Mouse (Mus musculus) hindbrain, embryonic 14.5 days (tissue): ENCODE results near the gene Thumpd2. TPM values are rescaled to one million over a fixed set of nuclear protein-coding genes. Genes with fewer than 3 reads are reported as not detected.

Source experiments
- ATAC-seq: fragments of 200-750 bp; cut with Nextera tagmentation; 2 replicates; pipeline ENCODE4 v1.8.0; 2017; ENCODE audit warnings: moderate number of reproducible peaks, mild to moderate bottlenecking, moderate TSS enrichment, moderate library complexity; ENCODE audit not compliant: low FRiP score
- DNase-seq: peaks from one replicate; pipeline ENCODE4 v3.0.0-alpha.2; 2015; ENCODE audit warnings: low spot score
- H3K27ac ChIP-seq: fragments of 300-500 bp; sonication (generic); 2 replicates; pipeline ENCODE4 v1.5.1; 2014; ENCODE audit warnings: mild to moderate bottlenecking, moderate library complexity
- H3K27me3 ChIP-seq: fragments of 300-500 bp; sonication (generic); 2 replicates; pipeline ENCODE4 v1.6.1; 2014; ENCODE audit warnings: mild to moderate bottlenecking, low read length, mixed read lengths; ENCODE audit not compliant: control insufficient read depth, insufficient read depth
- H3K36me3 ChIP-seq: fragments of 300-500 bp; sonication (generic); replicated peaks from 2 replicates; pipeline ENCODE4 v1.6.1; 2014; ENCODE audit not compliant: control insufficient read depth, insufficient read depth
- H3K4me1 ChIP-seq: fragments of 300-500 bp; sonication (generic); replicated peaks from 2 replicates; pipeline ENCODE4 v1.6.1; 2014; ENCODE audit warnings: antibody characterized with exemption, low read length, mixed read lengths; ENCODE audit not compliant: control insufficient read depth, insufficient read depth
- H3K4me2 ChIP-seq: fragments of 300-500 bp; sonication (generic); replicated peaks from 2 replicates; pipeline ENCODE4 v1.6.1; 2014; ENCODE audit warnings: mild to moderate bottlenecking, moderate library complexity
- H3K4me3 ChIP-seq: fragments of 300-500 bp; sonication (generic); replicated peaks from 2 replicates; pipeline ENCODE4 v1.5.1; 2014; ENCODE audit warnings: mild to moderate bottlenecking, low read length
- H3K9ac ChIP-seq: fragments of 300-500 bp; sonication (generic); 2 replicates; pipeline ENCODE4 v1.6.1; 2014
- H3K9me3 ChIP-seq: fragments of 300-500 bp; sonication (generic); 2 replicates; pipeline ENCODE4 v1.6.1; 2016; ENCODE audit warnings: low read length; ENCODE audit not compliant: control insufficient read depth
- whole genome bisulfite sequencing: fragments of 180-500 bp; shearing (Covaris S2); extraction: QIAGEN DNeasy Blood & Tissue Kit; methylation state at CpG from one replicate; pipeline ENCODE4 v1.1.7; 2014; 5-methylcytosine and 5-hydroxymethylcytosine counted together
- polyA plus RNA-seq: library from polyadenylated mRNA; unstranded; fragments of >200 nt; fragmentation: Nextera tagmentation; extraction: Ambion mirVana; gene quantifications from 2 replicates; pipeline ENCODE4 v1.2.1, GENCODE M21; 2014

Gene Thumpd2
- polyA plus RNA-seq, 1 experiment from 2014 or later: 8.8 TPM

DNA sequence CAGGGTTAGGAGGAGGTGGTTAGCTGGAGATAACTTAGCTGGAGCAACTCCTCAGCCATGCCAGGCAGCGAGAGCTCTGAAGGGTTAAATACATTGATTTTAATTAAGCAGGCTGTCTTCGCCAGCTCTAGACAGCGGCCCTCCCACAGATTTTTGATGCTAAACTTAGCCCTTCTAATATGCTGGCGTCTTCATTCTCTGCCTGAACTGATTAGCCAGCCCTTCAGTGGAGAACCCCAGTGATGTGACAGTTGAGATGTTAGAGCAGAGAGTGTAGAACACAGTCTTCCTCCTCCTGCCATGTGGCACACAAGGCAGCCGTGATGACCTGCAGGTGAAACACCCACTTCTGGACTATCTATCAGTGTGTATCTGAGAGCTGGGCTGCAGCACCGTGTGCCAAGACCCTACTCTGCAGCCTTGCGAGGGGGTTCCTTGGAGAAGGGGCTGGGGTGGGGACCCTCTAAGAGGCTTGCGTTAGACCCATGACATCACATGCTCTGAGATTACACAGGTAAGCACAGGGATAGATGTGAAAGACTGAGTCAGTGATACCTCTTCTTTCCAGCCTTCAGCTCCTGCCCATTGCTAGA, 73.3 kb downstream of the Thumpd2 start:
- ATAC-seq (no peak), DNase-seq (no peak)
- H3K36me3 ChIP-seq: no peaks in the 10 kb centered on the region
- no peak overlapping the region for H3K4me3 ChIP-seq
- no peak overlapping the region for H3K27ac ChIP-seq
- no peak overlapping the region for H3K9ac ChIP-seq
- H3K4me1 ChIP-seq: peaks cover 4% of the 10 kb centered on the region; the same call in 1 of the 2 replicates
- no peak overlapping the region for H3K4me2 ChIP-seq
- no peaks in the 10 kb centered on the region for H3K27me3 ChIP-seq
- no peaks in the 10 kb centered on the region for H3K9me3 ChIP-seq
- WGBS: 60% methylated on average over 8 of the region's 8 CpGs

GRCm38 (mm10) chr17:80982976-80983375, 81.9 kb downstream of the Thumpd2 start:
- 74% methylated on average over 10 of the region's 10 CpGs for WGBS
- Histone ChIP-seq H3K4me2 (no peak overlapping the region), H3K4me1 (peaks cover 12% of the 10 kb centered on the region; the same call in 1 of the 2 replicates), H3K27ac (no peak overlapping the region), H3K4me3 (no peak overlapping the region), H3K36me3 (no peaks in the 10 kb centered on the region), H3K27me3 (no peaks in the 10 kb centered on the region), H3K9me3 (no peaks in the 10 kb centered on the region), H3K9ac (no peak overlapping the region)
- no peak for DNase-seq
- ATAC-seq: no peak

- Histone ChIP-seq H3K36me3 (no peaks in the 10 kb centered on the region), H3K9ac (no peak overlapping the region), H3K9me3 (no peaks in the 10 kb centered on the region), H3K4me3 (no peak overlapping the region), H3K27ac (peak overlapping the region; percentile 77), H3K4me1 (peaks cover 12% of the 10 kb centered on the region; the same call in 1 of the 2 replicates), H3K4me2 (0 out of 2 replicates have a peak overlapping the region, but pooled peaks have one; percentile 16), H3K27me3 (no peaks in the 10 kb centered on the region)
- 5% methylated on average over 8 of the region's 8 CpGs for WGBS
- ATAC-seq: peak; percentile 86
- DNase-seq: peak; percentile 88
Measured at GRCm38 (mm10) chr17:80982412-80982787, 82.5 kb downstream of the Thumpd2 start.

GRCm38 (mm10) chr17:80981721-80982411, 83.0 kb downstream of the Thumpd2 start:
- Histone ChIP-seq H3K36me3 (no peaks in the 10 kb centered on the region), H3K4me3 (no peak overlapping the region), H3K4me2 (0 out of 2 replicates have a peak overlapping the region, but pooled peaks have one; percentile 16), H3K27ac (peak overlapping the region; percentile 77), H3K27me3 (no peaks in the 10 kb centered on the region), H3K4me1 (peaks cover 12% of the 10 kb centered on the region; the same call in 1 of the 2 replicates), H3K9ac (no peak overlapping the region), H3K9me3 (no peaks in the 10 kb centered on the region)
- ATAC-seq: peak; percentile 41
- 71% methylated on average over 12 of the region's 12 CpGs for WGBS
- no peak for DNase-seq

DNA sequence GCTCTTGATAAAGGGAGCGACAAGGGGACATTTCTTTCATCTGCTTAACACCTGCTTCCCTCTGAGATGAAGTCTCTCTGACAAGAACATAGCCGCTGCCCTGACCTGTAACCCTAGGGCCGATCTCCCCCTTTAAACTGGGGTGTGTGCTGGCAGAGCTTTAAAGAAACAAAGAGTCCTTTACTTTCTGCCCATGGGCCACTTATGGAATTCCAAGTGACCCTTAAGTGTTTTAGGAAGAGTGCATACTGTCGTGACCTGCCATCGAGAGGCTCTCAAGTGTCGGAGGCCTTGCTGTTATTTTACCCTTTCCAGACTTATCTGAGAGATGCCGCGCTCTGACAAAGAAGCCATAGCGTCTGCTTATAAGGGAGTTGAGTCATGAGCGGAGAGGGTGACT, 84.8 kb downstream of the Thumpd2 start:
- H3K4me2 ChIP-seq: no peak overlapping the region
- H3K9ac ChIP-seq: no peak overlapping the region
- H3K27me3 ChIP-seq: no peaks in the 10 kb centered on the region
- H3K4me3 ChIP-seq: no peak overlapping the region
- H3K4me1 ChIP-seq: peaks cover 12% of the 10 kb centered on the region; the same call in 1 of the 2 replicates
- whole genome bisulfite sequencing: 84% methylated on average over 10 of the region's 10 CpGs
- no peak for DNase-seq
- H3K9me3 ChIP-seq: no peaks in the 10 kb centered on the region
- no peak for ATAC-seq
- H3K36me3 ChIP-seq: no peaks in the 10 kb centered on the region
- no peak overlapping the region for H3K27ac ChIP-seq

DNA sequence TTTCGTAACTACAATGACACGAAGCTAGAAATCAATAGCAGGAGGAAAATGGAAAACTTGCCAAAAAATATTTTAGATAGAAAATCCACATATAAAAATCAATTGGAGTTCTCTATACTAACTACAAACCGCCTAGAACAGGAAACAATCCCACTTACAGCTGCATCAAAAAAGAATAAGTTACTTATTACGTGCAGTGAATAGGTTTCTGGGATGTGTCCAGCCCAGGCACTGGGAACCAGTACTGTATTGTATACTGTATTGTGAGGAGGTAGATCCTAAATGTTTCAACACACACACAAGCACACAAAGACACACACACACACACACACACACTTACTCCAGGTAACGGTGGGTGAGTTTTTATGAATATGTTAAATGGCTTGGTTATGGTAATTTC, 87.6 kb downstream of the Thumpd2 start:
- Histone ChIP-seq H3K4me1 (peaks cover 7% of the 10 kb centered on the region; the same call in 1 of the 2 replicates), H3K4me2 (no peak overlapping the region), H3K27ac (no peak overlapping the region), H3K9ac (no peak overlapping the region), H3K4me3 (no peak overlapping the region), H3K27me3 (no peaks in the 10 kb centered on the region), H3K9me3 (no peaks in the 10 kb centered on the region), H3K36me3 (no peaks in the 10 kb centered on the region)
- ATAC-seq: no peak
- no peak for DNase-seq
- WGBS: 85% methylated on average over 5 of the region's 5 CpGs

Other genes with a start within 250 kb of the Thumpd2 start
- gene Tmem178, start 120.5 kb downstream of the Thumpd2 start, polyA plus RNA-seq: 33.9 and 34.2 TPM in 2 replicates